Mouse (Mus musculus) megakaryocyte, embryonic 14.5 days (primary cell): Measurements from ENCODE around the gene Mcrip1.
A peak's percentile ranks its signal among the peaks of the same experiment; 100 is the strongest.

Source experiments
- FLI1 ChIP-seq: IDR thresholded peaks from 2 replicates; pipeline ENCODE4 v1.6.1; 2012; ENCODE audit warnings: low read length, inconsistent platforms, mixed read lengths
- GATA1 ChIP-seq: IDR thresholded peaks from 3 replicates; pipeline ENCODE4 v1.6.1; 2012; ENCODE audit warnings: mixed read lengths, low read length, inconsistent platforms, borderline replicate concordance

DNA sequence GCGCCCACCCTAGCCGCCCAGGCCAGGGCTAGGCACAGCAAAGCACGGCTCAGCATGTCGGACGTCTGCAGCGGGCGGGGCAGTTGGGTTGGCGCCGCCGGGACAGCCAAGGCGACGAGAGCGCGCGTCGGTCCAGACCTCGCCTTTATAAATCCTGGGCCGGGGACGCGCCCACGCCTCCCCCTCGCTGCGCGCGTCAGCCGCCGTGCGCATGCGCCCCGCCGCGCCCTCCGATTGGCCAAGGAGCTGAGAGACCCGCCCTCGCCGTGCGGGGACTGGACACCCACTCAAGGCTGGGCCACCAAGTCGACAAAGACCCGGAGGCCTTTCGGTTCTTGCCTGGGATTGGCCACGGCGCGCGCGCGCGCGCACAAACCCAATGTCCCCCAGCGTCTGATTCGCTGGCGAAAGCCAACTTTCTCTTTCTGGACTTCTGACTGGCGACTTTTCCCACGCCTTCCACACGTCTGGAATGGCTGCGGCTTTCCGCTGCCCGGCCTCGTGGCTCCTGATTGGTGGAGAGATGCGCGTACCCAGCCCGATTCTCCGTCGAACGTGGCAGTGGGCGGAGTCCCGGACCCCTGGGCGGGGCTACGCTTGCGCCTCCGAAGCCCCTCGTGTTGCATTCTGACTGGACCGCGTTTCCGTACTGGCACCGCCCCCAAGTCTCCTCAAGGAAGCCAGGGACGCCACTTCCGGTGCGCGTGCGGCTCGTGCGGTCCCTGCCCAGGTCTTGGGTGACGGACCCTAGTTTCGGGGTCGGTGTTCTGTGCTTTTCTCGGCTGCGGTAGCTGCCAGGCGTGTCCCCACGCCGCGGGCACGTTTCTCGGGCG is 23.4 kb upstream of the Mcrip1 start, which contains the start of gene P4hb:
- TF ChIP-seq GATA1 = no peak
- peak; percentile 90; the same call in 1 of the 2 replicates for TF ChIP-seq FLI1
